Mouse (Mus musculus) gastrocnemius, adult 18-20 months (tissue): ENCODE measurements at regions not wholly inside any gene's neighbourhood (a gene's known extent, or its start where the extent isn't known, plus 50 kb on each side); places are given as distances from the start of the nearest gene placed in this dataset. TPM values are rescaled to one million over a fixed set of nuclear protein-coding genes. Genes with fewer than 3 reads are reported as not detected.

ENCODE experiments used
- DNase-seq: peaks from one replicate; pipeline ENCODE4 v3.0.0; 2021; ENCODE audit warnings: low spot score
- microRNA-seq: library from miRNA; unstranded; fragments of <30 nt; microRNA quantifications from one replicate; pipeline ENCODE4 v1.2.0, GENCODE M21; 2021

- no peak for DNase-seq
Observed at GRCm38 (mm10) chr13:6377919-6378318, 170.0 kb upstream of the Pitrm1 start.

- peak; percentile 5 for DNase-seq
Observed at GRCm38 (mm10) chr13:6395562-6396223, 152.3 kb upstream of the Pitrm1 start.

- DNase-seq = no peak
Observed at GRCm38 (mm10) chr13:6397648-6398047, 150.3 kb upstream of the Pitrm1 start.

- no peak for DNase-seq
Observed at GRCm38 (mm10) chr13:6431821-6432220, 116.1 kb upstream of the Pitrm1 start.

- DNase-seq = no peak
Observed at GRCm38 (mm10) chr13:6446976-6447375, 101.0 kb upstream of the Pitrm1 start.

- no peak for DNase-seq
Observed at GRCm38 (mm10) chr13:6461363-6461762, 86.6 kb upstream of the Pitrm1 start.

GRCm38 (mm10) chr13:6465911-6466419, 82.0 kb upstream of the Pitrm1 start:
- no peak for DNase-seq

GRCm38 (mm10) chr13:6469446-6470227, 78.3 kb upstream of the Pitrm1 start:
- peak; percentile 60 for DNase-seq

- DNase-seq = no peak
Observed at GRCm38 (mm10) chr13:6470286-6471103, 77.5 kb upstream of the Pitrm1 start.

- DNase-seq = peak; percentile 82
Observed at GRCm38 (mm10) chr13:6471643-6472042, 76.3 kb upstream of the Pitrm1 start.

- DNase-seq = no peak
Observed at GRCm38 (mm10) chr13:6473401-6474190, 74.4 kb upstream of the Pitrm1 start.

GRCm38 (mm10) chr13:6479667-6480066, 68.3 kb upstream of the Pitrm1 start:
- DNase-seq = no peak

- no peak for DNase-seq
Observed at GRCm38 (mm10) chr13:6484418-6484817, 63.5 kb upstream of the Pitrm1 start.

GRCm38 (mm10) chr13:6487837-6488236, 60.1 kb upstream of the Pitrm1 start:
- no peak for DNase-seq

- no peak for DNase-seq
Observed at GRCm38 (mm10) chr13:6492916-6493619, 54.9 kb upstream of the Pitrm1 start.

Small RNA genes in the stretch of these regions (microRNA-seq; reads per million reads assigned to microRNA genes)
- gene Gm26259 = not detected
